Mouse (Mus musculus) activated CD4-positive, CD25-positive, alpha-beta regulatory T cell, adult 4 months (primary cell): ENCODE results near the gene Pycr2. TPM values are rescaled to one million over a fixed set of nuclear protein-coding genes. Genes with fewer than 3 reads are reported as not detected.

Source experiments
- ATAC-seq: one replicate; pipeline ENCODE4 v1.8.0; 2017
- polyA plus RNA-seq, 2 experiments: library from polyadenylated mRNA; unstranded; fragments of 100-300 nt; shearing (Covaris generic); gene quantifications; one replicate each; pipeline ENCODE4 v1.2.1; 2017

The Pycr2 gene
- polyA plus RNA-seq, 2 experiments from 2014 or later = 44.3 to 45.6 TPM

DNA sequence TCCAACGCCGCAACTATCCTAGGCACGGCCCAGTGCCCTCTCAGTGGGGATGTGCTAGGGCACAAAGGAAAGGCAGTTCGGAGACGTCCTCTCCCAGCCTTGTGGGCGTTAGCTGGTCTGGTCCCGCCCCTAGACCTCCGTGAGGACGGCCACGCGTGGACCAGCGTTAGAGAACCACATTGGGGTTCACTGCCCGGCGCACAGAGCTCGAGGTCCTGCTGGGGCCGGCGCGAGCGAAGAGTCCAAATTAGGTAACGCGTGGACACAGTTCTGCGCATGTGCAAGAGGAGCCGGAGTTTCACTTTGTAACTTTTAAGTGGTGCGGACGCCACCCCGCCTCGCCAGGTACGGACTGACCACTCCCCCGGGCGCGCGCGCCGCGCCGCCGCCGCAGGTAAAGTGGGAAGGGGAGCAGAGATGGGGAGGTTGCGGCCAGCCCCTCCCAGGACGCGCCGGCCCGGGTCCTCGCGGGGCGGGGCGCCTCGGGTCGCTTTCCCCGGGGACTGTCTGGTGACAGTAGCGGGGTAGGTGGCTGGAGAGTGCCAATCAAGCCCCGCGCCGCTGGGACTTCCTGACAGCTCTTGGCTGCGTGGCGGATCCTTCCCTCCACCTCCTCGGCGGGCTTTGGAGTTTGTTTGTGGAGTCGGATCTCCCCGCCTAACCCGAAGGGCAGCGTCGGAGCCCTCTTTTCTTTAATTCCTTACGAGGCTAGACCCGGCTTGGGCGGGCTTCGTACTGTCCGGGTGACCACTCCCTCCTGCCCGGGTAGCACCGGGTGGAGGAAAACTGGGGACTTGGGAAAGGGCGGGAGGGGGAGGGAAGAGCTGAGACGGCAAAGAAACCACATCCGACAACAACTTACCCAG, 38.3 kb downstream of the Pycr2 start, which contains the start of gene Tmem63a:
Gene Tmem63a (plus strand): TSS at position 179 of the 866 bp plus-strand sequence.
- ATAC-seq = peak; percentile 74

DNA sequence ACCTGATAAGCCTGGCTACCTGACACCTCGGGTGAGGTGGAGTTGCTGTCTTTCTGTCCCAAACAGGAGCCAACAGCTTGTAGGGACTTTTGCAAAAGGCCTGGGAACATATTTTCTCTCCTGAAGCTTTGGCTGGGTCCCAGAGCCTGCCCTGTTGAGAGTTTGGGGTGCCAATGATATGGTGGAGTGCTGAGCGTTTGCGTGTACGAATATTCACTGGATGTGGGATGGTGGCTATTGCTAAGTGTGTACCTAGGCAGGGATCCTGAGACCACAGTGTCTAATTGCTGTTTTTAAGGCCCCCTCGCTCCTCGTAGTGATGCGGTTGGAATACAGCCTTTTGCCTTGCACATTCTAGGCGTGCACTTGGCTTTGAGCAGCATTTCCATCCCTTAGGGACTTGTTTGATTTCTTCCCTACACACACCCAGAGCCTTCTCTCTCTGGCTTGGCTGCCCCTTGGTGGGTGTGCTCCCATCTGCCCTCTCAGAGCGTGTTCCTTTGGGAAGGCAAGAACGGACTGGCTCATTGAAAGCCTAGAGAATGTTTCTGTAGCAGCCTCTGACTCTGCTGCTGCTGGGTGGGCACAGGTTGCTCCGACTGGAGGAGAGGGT, 39.0 kb downstream of the Pycr2 start:
- no peak for ATAC-seq

DNA sequence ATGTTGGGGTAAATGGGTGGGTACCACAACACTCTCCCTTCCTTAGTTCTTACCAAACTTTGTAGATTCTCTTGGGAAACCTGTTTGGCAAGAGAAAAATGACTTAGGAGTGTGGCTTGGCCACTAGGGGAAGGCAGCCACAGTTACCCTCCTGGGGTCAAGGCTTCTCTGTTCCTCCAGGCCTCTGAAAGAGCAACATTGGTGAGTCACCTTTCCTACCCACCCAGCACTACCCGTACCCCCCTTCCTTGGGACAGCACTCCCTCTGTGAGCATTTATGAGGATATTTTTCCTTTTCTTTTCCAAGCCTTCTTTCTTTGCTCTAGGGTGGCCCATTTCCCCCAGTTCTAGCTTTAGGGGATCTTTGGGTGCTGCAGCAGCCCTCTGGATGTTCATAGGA, 39.8 kb downstream of the Pycr2 start:
- no peak for ATAC-seq

DNA sequence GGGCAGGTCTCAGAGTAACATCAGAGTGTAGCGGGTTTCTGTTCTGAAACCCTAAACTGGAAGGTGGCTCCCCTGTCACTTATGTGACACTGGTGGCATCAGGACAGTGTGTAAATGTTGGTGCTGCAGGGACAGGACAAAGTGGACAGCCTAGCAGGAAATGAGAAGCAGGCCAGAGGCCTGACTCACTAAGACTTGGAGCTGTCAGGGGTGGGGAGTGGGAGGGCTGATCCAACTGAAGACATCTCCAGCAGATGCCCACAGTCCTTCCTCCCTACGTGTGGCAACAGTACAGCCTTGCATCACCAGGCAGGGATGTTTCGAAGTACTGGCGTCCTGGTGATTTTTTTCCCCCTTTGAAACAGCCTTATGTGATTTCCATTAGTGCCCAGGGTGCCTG, 40.5 kb downstream of the Pycr2 start:
- no peak for ATAC-seq

DNA sequence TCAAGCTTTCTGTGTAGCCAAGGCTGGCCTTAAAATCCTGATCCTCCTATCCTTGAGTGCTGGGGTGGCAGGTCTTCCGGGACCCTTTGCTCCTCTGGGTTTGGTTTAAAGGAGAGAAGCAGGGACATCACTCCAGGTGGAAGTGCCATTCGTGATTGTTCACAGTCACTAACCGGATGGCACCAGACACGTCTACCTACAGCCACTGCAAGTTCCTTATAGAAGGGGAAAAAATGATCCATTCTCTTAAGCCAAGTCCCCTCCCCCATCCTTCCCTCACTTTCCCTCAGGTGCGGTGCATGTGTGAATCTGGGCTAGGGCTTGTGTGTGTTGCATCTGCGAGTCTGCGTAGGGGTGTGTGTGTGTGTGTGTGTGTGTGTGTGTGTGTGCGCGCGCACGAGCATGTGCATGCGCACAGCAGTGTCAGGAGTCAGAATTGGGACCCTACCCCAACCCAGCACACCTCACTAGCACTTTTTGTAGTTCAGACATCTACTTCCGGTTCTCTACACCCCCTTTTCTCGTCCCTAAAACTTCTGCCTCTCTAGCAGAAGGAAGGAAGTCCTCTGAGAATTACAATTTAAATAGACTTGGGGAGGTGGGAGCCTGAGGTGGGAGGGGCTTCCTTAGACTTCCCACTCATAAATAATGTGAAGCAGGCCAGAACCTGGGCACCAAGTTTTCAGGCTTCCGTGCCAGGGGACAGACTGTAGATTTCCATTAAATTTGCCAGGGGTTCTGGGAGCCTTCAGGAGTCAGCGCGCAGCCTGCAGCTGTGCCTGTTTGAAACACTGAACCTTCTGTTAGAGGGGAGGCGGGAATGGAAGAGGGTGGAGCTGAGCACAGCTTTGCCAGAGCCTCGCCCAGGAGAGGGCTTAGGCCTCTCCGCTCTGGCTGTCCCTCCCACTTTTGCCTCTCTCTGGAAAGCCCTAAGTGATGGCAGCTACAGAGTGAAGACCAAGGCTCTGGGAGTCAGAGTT, 41.2 kb downstream of the Pycr2 start:
- ATAC-seq = no peak

DNA sequence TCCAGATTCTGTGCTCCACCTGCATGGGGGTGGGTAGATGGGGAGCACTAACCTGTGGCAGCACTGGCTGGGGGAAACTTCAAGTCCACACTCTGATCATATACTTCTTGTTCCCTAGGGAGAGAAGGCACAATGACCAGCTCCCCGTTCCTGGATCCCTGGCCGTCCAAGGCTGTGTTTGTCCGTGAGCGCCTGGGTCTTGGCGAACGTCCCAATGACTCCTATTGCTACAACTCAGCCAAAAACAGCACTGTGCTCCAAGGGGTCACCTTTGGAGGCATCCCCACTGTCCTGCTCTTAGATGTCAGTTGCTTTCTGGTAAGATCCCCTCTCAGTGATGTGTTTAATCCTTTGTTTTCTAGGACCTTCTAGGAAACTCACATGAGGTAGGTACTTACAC, 42.4 kb downstream of the Pycr2 start:
- no peak for ATAC-seq

DNA sequence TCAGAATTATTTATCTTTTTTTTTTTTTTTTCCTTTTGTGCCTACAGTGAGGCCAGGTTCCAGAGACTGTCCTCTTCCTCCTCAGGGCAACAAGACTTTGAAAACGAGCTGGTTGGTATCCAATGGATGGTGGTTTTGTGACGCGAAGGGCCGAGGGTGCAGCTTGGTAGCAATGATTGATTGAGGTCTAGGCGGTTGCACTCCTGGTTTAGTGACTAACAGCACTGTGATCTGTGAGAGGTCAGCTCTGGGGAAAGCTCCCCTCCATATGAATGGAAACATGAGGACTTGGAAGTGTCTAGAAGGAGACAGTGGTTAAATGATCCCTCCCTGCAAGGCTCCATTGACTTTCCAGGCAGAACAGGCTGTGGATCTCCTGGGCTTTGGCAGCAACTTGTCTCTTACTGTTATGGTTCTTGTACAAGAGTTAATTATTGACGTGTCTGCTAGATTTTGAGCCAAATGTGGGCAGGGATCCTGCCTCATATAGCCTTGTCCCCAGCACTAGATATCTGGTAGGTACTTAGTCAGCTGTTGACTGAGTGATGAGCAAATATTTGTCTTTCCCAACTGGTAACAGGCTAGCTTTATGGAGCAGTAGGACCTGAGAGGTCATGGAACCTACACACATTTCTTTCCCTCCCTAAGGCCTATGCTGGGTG, 48.1 kb downstream of the Pycr2 start:
- ATAC-seq = no peak

DNA sequence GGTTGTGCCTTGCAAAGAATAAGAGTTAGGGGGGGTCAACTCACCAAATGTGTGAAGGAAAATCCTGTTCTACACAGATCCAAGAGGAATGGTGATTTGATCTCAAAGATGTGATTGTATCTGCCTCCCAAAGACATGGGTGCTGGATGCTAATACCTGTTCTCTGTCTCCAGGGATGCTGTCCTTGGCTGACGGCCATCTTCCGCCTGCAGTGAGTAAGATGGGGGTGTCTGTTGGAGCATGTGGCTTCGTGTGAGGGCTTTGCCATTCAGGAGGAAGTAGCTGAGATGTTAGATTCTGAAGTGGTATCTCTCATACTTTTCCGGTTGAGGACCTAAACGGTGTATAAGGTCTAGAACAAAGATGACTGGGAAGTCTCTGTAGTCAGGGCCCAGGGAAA, 48.7 kb downstream of the Pycr2 start:
- no peak for ATAC-seq

DNA sequence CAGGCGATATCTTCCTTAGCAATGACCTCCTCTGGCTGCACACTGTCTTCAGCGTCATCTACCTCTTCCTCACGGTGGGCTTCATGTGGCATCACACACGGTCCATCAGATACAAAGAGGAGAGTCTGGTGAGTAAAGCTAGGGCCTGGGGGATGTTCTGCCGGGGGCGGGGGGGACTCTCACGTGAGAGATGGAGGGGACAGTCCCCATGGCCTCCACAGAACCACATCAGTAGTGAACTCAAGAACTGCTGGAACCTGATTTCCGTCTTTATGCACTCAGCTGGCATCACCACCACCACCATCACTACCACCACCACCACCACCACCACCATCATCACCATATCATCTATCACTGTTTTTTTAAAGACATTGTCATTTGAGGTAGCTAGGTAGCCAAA, 52.3 kb downstream of the Pycr2 start:
- no peak for ATAC-seq

DNA sequence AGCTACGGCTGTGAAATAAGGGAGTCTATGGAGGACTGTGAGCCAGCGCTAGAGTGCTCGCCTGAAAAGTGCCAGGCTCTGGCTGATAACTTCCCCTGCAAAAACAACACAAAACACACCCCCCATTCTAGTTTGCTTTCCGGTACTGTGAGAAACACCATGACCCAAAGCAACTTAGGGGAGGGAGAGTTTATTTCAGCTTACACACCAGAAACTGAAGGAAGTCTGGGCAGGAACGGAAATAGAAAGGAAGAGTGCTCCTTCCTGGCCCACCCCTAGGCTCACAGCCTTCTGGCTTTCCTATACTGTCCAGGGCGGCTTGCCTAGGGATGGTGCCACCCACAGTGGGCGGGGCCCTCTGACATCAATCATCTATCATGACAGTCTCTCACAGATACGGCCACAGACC, 52.9 kb downstream of the Pycr2 start:
- no peak for ATAC-seq

Other genes with a start within 250 kb of the Pycr2 start
- gene Mixl1, start 207.3 kb upstream of the Pycr2 start, polyA plus RNA-seq = not detected
- gene Acbd3, start 178.2 kb upstream of the Pycr2 start, polyA plus RNA-seq = 10 to 100 TPM; 11.5 to 11.9 TPM
- 100 to 1,000 TPM; 737 to 878 TPM for gene H3f3a, start 90.3 kb upstream of the Pycr2 start, polyA plus RNA-seq
- 10 to 100 TPM; 32.3 to 34.1 TPM for gene Sde2, start 53.2 kb upstream of the Pycr2 start, polyA plus RNA-seq
- not detected for gene Lefty2, start 11.2 kb upstream of the Pycr2 start, polyA plus RNA-seq
- not detected for gene Lefty1, start 30.7 kb downstream of the Pycr2 start, polyA plus RNA-seq
- gene Tmem63a, start 38.1 kb downstream of the Pycr2 start, polyA plus RNA-seq = 10 to 100 TPM; 13.5 to 13.7 TPM
- 100 to 1,000 TPM; 125 to 176 TPM for gene Ephx1, start 116.6 kb downstream of the Pycr2 start, polyA plus RNA-seq
- gene 9130409I23Rik, start 146.9 kb downstream of the Pycr2 start, polyA plus RNA-seq = under 1 TPM in 1 of 2 experiments, not detected in 1; 0.29 TPM
- gene Nvl, start 239.9 kb downstream of the Pycr2 start, polyA plus RNA-seq = 10 to 100 TPM; 27.8 to 37.9 TPM
- gene Cnih4, start 240.4 kb downstream of the Pycr2 start, polyA plus RNA-seq = 10 to 100 TPM; 71.6 to 91.0 TPM